Mouse (Mus musculus) myocyte (in vitro differentiated cells): ENCODE measurements at regions not wholly inside any gene's neighbourhood (a gene's known extent, or its start where the extent isn't known, plus 50 kb on each side); places are given as distances from the start of the nearest gene placed in this dataset.

ENCODE experiments used
- H3K27me3 ChIP-seq: one replicate; pipeline ENCODE4 v1.6.1; 2011; ENCODE audit not compliant: control insufficient read depth, insufficient read depth, insufficient read length
- H3K36me3 ChIP-seq: one replicate; pipeline ENCODE4 v1.6.1; 2011; ENCODE audit not compliant: control insufficient read depth, insufficient read depth
- H3K4me2 ChIP-seq: one replicate; pipeline ENCODE4 v1.6.1; 2011; ENCODE audit warnings: low read depth, control low read depth
- H3K4me3 ChIP-seq: one replicate; pipeline ENCODE4 v1.5.1; 2011; ENCODE audit warnings: mild to moderate bottlenecking, control low read depth, moderate library complexity
- H3K79me2 ChIP-seq: one replicate; pipeline ENCODE4 v1.6.1; 2011; ENCODE audit not compliant: control insufficient read depth, insufficient read depth
- H3ac ChIP-seq: one replicate; pipeline ENCODE4 v1.6.1; 2011; ENCODE audit not compliant: control insufficient read depth, insufficient read length
- CEBPB ChIP-seq: IDR thresholded peaks from 2 replicates; pipeline ENCODE4 v1.6.1; 2011; ENCODE audit warnings: mild to moderate bottlenecking, moderate library complexity; ENCODE audit not compliant: poor library complexity, insufficient read depth, severe bottlenecking
- E2F4 ChIP-seq: IDR thresholded peaks from one replicate; pipeline ENCODE4 v1.6.1; 2011; ENCODE audit warnings: mild to moderate bottlenecking, control low read depth, moderate library complexity; ENCODE audit not compliant: insufficient read depth
- MAX ChIP-seq: IDR thresholded peaks from one replicate; pipeline ENCODE4 v1.6.1; 2011; ENCODE audit warnings: low read depth, mild to moderate bottlenecking, control low read depth
- MYOD1 ChIP-seq, 3 experiments: IDR thresholded peaks; one replicate each; pipeline ENCODE4 v1.6.1; 2011; ENCODE audit warnings: control low read depth in 2 of 3, low read depth in 2 of 3, mild to moderate bottlenecking in 2 of 3, moderate library complexity in 1 of 3; ENCODE audit not compliant: insufficient read length in 2 of 3, control insufficient read depth in 1 of 3
- MYOG ChIP-seq, 3 experiments: IDR thresholded peaks; one replicate each; pipeline ENCODE4 v1.6.1; 2011; ENCODE audit warnings: control low read depth in 2 of 3, low read depth in 2 of 3, mild to moderate bottlenecking in 2 of 3; ENCODE audit not compliant: insufficient read length in 2 of 3, control insufficient read depth in 1 of 3, insufficient read depth in 1 of 3
- POLR2A ChIP-seq: IDR thresholded peaks from one replicate; pipeline ENCODE4 v1.6.1; 2011; ENCODE audit warnings: low read depth, mild to moderate bottlenecking, control low read depth, moderate library complexity; ENCODE audit not compliant: insufficient read length
- POLR2AphosphoS2 ChIP-seq: IDR thresholded peaks from one replicate; pipeline ENCODE4 v1.6.1; 2011; ENCODE audit warnings: low read depth, control low read depth; ENCODE audit not compliant: insufficient read length
- REST ChIP-seq: IDR thresholded peaks from one replicate; pipeline ENCODE4 v1.6.1; 2011; ENCODE audit warnings: mild to moderate bottlenecking, control low read depth, moderate library complexity; ENCODE audit not compliant: insufficient read depth, insufficient read length
- SRF ChIP-seq: IDR thresholded peaks from one replicate; pipeline ENCODE4 v1.6.1; 2011; ENCODE audit warnings: low read depth; ENCODE audit not compliant: control insufficient read depth, insufficient read length
- TCF12 ChIP-seq: IDR thresholded peaks from one replicate; pipeline ENCODE4 v1.6.1; 2011; ENCODE audit warnings: mild to moderate bottlenecking, control low read depth; ENCODE audit not compliant: poor library complexity, insufficient read depth, severe bottlenecking
- TCF3 ChIP-seq: IDR thresholded peaks from one replicate; pipeline ENCODE4 v1.6.1; 2011; ENCODE audit warnings: low read depth, control low read depth; ENCODE audit not compliant: insufficient read length
- USF1 ChIP-seq: IDR thresholded peaks from one replicate; pipeline ENCODE4 v1.6.1; 2011; ENCODE audit warnings: low read depth, mild to moderate bottlenecking, control low read depth, moderate library complexity

DNA sequence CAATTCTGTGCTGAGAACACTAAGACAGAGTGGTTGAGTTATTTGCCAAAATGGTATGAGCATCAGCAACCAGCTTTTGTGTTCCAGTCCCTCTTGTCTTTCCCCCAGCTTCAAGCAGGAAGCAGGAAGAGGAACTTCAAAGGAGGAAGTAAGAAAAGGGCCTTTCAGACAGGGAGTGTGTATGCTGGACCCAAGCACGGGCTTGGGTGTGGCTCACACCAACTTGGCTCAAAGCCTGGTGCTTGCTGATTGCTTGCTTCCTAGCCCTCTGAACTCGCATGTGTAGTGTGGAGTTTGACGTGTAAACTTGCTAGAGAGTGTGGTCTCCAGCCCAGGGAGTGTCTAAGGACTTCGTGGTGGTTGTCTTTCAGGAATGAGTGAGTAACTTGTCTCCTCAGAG is 141.0 kb upstream of the Jun start:
- no peak for TF ChIP-seq E2F4
- Histone ChIP-seq H3K4me2 (peak overlapping the region; percentile 40), H3K27me3 (no peaks in the 10 kb centered on the region), H3ac (no peak overlapping the region), H3K36me3 (no peaks in the 10 kb centered on the region), H3K4me3 (no peak overlapping the region), H3K79me2 (no peaks in the 10 kb centered on the region)

DNA sequence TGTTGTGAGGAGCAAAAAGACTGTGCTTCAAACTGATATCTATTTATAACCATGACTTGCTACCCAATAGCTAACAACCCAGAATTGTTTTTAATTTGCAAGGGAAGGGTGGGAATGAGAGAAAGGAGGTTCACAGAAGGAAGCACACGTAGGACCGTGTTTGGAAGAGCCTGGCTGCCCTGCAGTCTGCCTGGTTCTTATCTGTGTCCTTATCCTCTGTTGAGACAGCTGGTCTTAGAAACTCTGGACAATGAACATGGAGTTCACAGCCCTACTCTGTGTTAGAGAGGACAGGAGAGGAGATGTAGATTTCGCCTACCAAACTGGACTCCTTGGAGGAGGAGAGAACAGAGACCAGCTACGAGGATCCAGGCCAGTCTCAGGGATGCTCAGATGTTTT is 141.5 kb upstream of the Jun start:
- no peaks in the 10 kb centered on the region for H3K27me3 ChIP-seq
- TF ChIP-seq POLR2AphosphoS2, result no peak
- no peak for TF ChIP-seq E2F4
- TF ChIP-seq POLR2A, result no peak
- TF ChIP-seq MYOG (IDR thresholded peaks at IDR 0.05; ENCODE audit: control insufficient read depth in 1 of 3, insufficient read depth in 1 of 3, insufficient read length in 2 of 3, low read depth in 2 of 3), result no peak
- TF ChIP-seq SRF, result no peak
- no peak for TF ChIP-seq CEBPB
- no peak for TF ChIP-seq TCF12
- no peak for TF ChIP-seq REST
- no peak overlapping the region for H3K4me3 ChIP-seq
- no peak overlapping the region for H3ac ChIP-seq
- H3K36me3 ChIP-seq, result no peaks in the 10 kb centered on the region
- H3K4me2 ChIP-seq, result peak overlapping the region; percentile 40
- H3K79me2 ChIP-seq, result no peaks in the 10 kb centered on the region

DNA sequence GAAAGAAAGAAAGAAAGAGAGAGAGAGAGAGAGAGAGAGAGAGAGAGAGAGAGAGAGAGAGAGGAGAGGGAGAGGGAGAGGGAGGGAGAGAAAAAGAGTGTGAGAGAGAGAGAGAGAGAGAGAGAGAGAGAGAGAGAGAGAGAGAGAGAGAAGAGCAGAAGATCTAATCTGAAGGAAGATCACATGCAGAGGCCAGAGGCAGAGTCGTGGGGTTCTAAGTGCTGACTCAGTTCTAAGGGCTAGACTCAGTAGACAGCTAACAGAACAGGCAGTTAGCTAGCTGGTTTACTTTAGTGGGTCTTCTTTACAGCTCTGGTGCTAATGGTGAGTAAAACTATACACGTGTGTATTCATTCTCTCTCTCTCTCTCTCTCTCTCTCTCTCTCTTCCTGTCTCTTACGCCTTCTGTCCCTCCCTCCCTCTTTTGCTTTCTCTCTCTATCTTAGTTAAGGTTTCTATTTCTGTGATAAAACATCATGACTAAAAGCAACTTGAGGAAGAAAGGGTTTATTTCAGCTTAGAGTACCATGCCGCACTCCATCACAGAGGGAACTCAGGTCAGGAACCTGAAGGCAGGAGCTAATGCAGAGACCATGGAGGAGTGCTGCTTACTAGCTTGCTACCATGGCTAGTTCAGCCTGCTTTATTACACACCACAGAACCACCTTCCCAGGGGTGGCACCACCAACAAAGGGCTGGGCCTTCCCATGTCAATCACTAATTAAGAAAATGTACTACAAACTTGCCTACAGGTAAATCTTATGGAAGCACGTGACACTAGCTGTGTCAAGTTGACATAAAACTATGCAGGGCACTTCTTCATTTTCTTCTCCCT is 142.8 kb upstream of the Jun start:
- Histone ChIP-seq H3K36me3 (no peaks in the 10 kb centered on the region), H3ac (no peak overlapping the region), H3K4me3 (no peak overlapping the region), H3K27me3 (no peaks in the 10 kb centered on the region), H3K4me2 (no peak overlapping the region), H3K79me2 (no peaks in the 10 kb centered on the region)
- no peak for TF ChIP-seq CEBPB
- TF ChIP-seq E2F4, result no peak
- TF ChIP-seq MYOG (IDR thresholded peaks at IDR 0.05; ENCODE audit: control insufficient read depth in 1 of 3, insufficient read depth in 1 of 3, insufficient read length in 2 of 3, low read depth in 2 of 3), result no peak
- TF ChIP-seq REST, result no peak
- no peak for TF ChIP-seq MYOD1 (IDR thresholded peaks at IDR 0.05; ENCODE audit: control insufficient read depth in 1 of 3, insufficient read length in 2 of 3, low read depth in 2 of 3)
- no peak for TF ChIP-seq USF1
- no peak for TF ChIP-seq TCF12
- TF ChIP-seq POLR2A, result no peak
- no peak for TF ChIP-seq POLR2AphosphoS2
- no peak for TF ChIP-seq MAX
- TF ChIP-seq TCF3, result no peak
- no peak for TF ChIP-seq SRF

DNA sequence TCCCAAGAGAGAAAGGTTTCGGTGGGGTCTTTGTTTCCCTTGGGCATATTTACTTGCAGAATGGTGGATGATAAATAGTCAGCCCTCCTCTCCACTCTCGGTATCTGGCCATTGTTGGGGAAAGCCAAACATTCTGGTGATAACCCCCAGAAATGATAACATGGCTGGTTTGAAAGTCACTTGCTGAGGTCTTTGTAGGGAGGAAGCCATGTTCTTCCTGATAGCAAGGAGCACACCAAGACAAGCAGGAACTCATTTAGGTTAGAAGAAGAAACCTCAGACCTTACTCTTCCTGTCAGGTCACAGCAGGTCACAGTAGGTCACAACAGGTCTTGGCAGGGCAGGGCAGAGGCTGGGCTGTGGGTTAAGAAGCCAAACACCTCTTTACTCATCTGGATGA is 144.1 kb upstream of the Jun start:
- H3K36me3 ChIP-seq, result no peaks in the 10 kb centered on the region
- no peaks in the 10 kb centered on the region for H3K79me2 ChIP-seq
- H3K4me2 ChIP-seq, result no peak overlapping the region
- no peak overlapping the region for H3K4me3 ChIP-seq
- TF ChIP-seq REST, result no peak
- TF ChIP-seq POLR2AphosphoS2, result no peak
- TF ChIP-seq TCF3, result no peak
- TF ChIP-seq E2F4, result no peak
- H3K27me3 ChIP-seq, result no peaks in the 10 kb centered on the region
- no peak overlapping the region for H3ac ChIP-seq

DNA sequence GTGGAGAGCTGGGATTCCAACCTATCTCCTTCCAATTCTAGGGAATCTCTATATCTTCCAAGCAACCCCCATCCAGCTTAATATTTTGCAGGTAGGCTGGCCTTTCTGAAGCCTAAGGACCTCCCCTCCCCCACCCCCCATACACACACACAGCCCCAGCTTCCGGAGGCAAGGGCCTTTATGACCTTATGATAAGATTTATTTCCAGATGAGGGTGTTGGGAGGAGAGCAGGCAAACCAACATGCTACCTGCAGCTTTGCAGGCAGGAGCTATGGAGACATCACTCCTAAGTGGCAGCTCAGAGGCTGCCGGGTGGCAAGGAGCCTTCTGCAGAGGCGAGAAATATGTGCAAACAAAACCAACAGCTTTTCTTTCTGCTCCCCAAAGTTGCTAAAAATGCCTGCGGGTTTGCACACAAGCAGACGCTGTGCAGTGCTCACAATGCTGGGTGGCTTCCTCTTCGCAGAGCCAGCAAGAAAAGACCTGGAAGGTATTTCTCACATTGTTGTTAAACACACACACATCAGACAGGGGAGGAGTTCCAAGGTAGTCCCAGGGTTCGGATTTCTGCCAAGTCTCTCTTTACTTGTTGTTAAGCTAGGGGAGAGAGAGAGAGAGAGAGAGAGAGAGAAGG is 145.2 kb upstream of the Jun start:
- TF ChIP-seq TCF3, result no peak
- TF ChIP-seq MAX, result no peak
- TF ChIP-seq MYOD1 (IDR thresholded peaks at IDR 0.05; ENCODE audit: control insufficient read depth in 1 of 3, insufficient read length in 2 of 3, low read depth in 2 of 3), result no peak
- no peak for TF ChIP-seq TCF12
- no peak for TF ChIP-seq POLR2A
- no peak for TF ChIP-seq E2F4
- TF ChIP-seq MYOG (IDR thresholded peaks at IDR 0.05; ENCODE audit: control insufficient read depth in 1 of 3, insufficient read depth in 1 of 3, insufficient read length in 2 of 3, low read depth in 2 of 3), result no peak
- TF ChIP-seq SRF, result no peak
- TF ChIP-seq CEBPB, result no peak
- TF ChIP-seq POLR2AphosphoS2, result no peak
- no peak for TF ChIP-seq USF1
- no peak for TF ChIP-seq REST
- no peak overlapping the region for H3K4me2 ChIP-seq
- H3K4me3 ChIP-seq, result no peak overlapping the region
- no peaks in the 10 kb centered on the region for H3K27me3 ChIP-seq
- H3ac ChIP-seq, result no peak overlapping the region
- H3K36me3 ChIP-seq, result no peaks in the 10 kb centered on the region
- no peaks in the 10 kb centered on the region for H3K79me2 ChIP-seq
